Mouse (Mus musculus) common myeloid progenitor, adult 5-6 weeks (primary cell): ENCODE data around the gene Plac1. TPM values are rescaled to one million over a fixed set of nuclear protein-coding genes. Genes with fewer than 3 reads are reported as not detected.

Experiments
- ATAC-seq: replicated peaks from 2 replicates; pipeline ENCODE4 v1.8.0; 2016; ENCODE audit warnings: low read depth, mild to moderate bottlenecking, moderate TSS enrichment, inconsistent platforms; ENCODE audit not compliant: poor library complexity, severe bottlenecking
- total RNA-seq: library from RNA; stranded (forward); fragments of 200-1000, 187-1606 nt; gene quantifications from 2 replicates; pipeline ENCODE4 v1.2.3, GENCODE M21; 2017

Plac1 gene
- total RNA-seq, 1 experiment from 2014 or later = not detected

- no peak for ATAC-seq
These were observed 116.3 kb downstream of the Plac1 start for GRCm38 (mm10) chrX:53123562-53123961.

GRCm38 (mm10) chrX:53118631-53119030 lies 121.3 kb downstream of the Plac1 start:
- no peak for ATAC-seq

- ATAC-seq = peak; percentile 71
These were observed 121.9 kb downstream of the Plac1 start for GRCm38 (mm10) chrX:53118019-53118418.

- no peak for ATAC-seq
These were observed 124.9 kb downstream of the Plac1 start for GRCm38 (mm10) chrX:53114994-53115393.

GRCm38 (mm10) chrX:53110142-53110541 lies 129.8 kb downstream of the Plac1 start:
- ATAC-seq = no peak

- no peak for ATAC-seq
These were observed 132.8 kb downstream of the Plac1 start for GRCm38 (mm10) chrX:53107127-53107526.

- no peak for ATAC-seq
These were observed 138.7 kb downstream of the Plac1 start for GRCm38 (mm10) chrX:53101165-53101564.

- no peak for ATAC-seq
These were observed 140.0 kb downstream of the Plac1 start for GRCm38 (mm10) chrX:53099951-53100350.

GRCm38 (mm10) chrX:53099266-53099665 lies 140.6 kb downstream of the Plac1 start:
- ATAC-seq = peak; percentile 58

GRCm38 (mm10) chrX:53098293-53098692 lies 141.6 kb downstream of the Plac1 start:
- no peak for ATAC-seq

- ATAC-seq = no peak
These were observed 142.1 kb downstream of the Plac1 start for GRCm38 (mm10) chrX:53097786-53098185.

- no peak for ATAC-seq
These were observed 146.5 kb downstream of the Plac1 start for GRCm38 (mm10) chrX:53093381-53093780.

- ATAC-seq = peak; percentile 58
These were observed 151.1 kb downstream of the Plac1 start for GRCm38 (mm10) chrX:53088663-53089292.

GRCm38 (mm10) chrX:53087202-53087601 lies 152.7 kb downstream of the Plac1 start:
- no peak for ATAC-seq

- no peak for ATAC-seq
These were observed 154.4 kb downstream of the Plac1 start for GRCm38 (mm10) chrX:53085559-53085958.

GRCm38 (mm10) chrX:53064406-53064805 lies 175.5 kb downstream of the Plac1 start:
- no peak for ATAC-seq

GRCm38 (mm10) chrX:53059426-53060007 lies 180.4 kb downstream of the Plac1 start:
- ATAC-seq = no peak

GRCm38 (mm10) chrX:53058459-53059280 lies 181.2 kb downstream of the Plac1 start:
- ATAC-seq = peak; percentile 31; the same call in 1 of the 2 replicates

GRCm38 (mm10) chrX:53057760-53058090 lies 182.2 kb downstream of the Plac1 start:
- no peak for ATAC-seq

GRCm38 (mm10) chrX:53057054-53057759 lies 182.7 kb downstream of the Plac1 start:
- peak; percentile 73 for ATAC-seq

GRCm38 (mm10) chrX:53056627-53057026 lies 183.3 kb downstream of the Plac1 start:
- peak; percentile 56 for ATAC-seq
